Mouse (Mus musculus): Measurements from ENCODE around the gene 4833439L19Rik. TPM values are rescaled to one million over a fixed set of nuclear protein-coding genes. Genes with fewer than 3 reads are reported as not detected.
"Not testable (repeated sequence)": the region's sequence is repeated elsewhere in the genome, so short reads cannot be mapped to it uniquely, and the experiment has no call there.

Gene 4833439L19Rik
- 48.0 and 52.8 TPM in 2 replicates for total RNA-seq (2012; rRNA removed)

DNA sequence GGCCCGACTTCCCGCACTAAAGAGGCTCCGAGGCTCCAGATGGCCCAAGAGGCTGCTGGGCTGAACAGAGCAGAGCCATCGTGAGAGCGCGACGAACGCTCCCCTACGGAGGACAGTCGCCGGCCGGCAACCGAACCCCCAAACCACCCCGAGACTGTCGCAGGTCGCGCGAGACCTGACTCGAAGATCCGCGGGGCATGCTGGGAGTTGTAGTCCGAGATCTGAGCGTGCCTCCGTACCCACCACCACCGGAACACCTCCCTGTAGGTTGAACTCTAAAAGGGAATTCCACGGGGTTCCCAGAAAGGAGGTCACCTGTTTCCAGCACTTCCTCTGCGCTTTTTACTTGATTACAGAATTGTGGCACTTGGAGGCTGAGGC, at the start of gene 4833439L19Rik:
4833439L19Rik (minus strand) TSS at position 235 of the 381 bp plus-strand sequence.
- H3K4me3 ChIP-seq (ENCODE audit: insufficient read depth in 1 of 2, low read depth in 1 of 2, low read length in 2 of 2, poor library complexity in 1 of 2, severe bottlenecking in 1 of 2) = peak within 1 kb of the TSS; percentile 74 to 99
- DNase-seq (ENCODE audit: low read depth, low spot score) = peak; percentile 89
- in situ Hi-C loops (cut with MboI; ENCODE audit: low sequenced_read_pairs in 2 of 2, unreplicated experiment in 2 of 2) = no loop called here
- H3K4me1 ChIP-seq (ENCODE audit: control insufficient read depth in 2 of 2, insufficient read depth in 2 of 2, low read length in 2 of 2, poor library complexity in 1 of 2) = peaks cover 10 to 15% of the 10 kb centered on the region in 2 experiments; a peak in 3 of 4 replicates
- peak within 1 kb of the TSS; percentile 98 for H3K9ac ChIP-seq (ENCODE audit: insufficient read depth, low read depth, low read length, poor library complexity, severe bottlenecking)
- no peaks in the 10 kb centered on the region for H3K9me3 ChIP-seq (ENCODE audit: control insufficient read depth, insufficient read depth, low read depth, low read length)
- H3K36me3 ChIP-seq (ENCODE audit: control insufficient read depth, insufficient read depth, low read length, poor library complexity, severe bottlenecking) = peaks cover 14% of the 10 kb centered on the region
- TF ChIP-seq MAFK (IDR thresholded peaks at IDR 0.05; ENCODE audit: insufficient read depth, low read depth, low read length) (no peak), HCFC1 (IDR thresholded peaks at IDR 0.05; ENCODE audit: borderline replicate concordance, insufficient read depth, low read length) (peak; percentile 95), CHD2 (IDR thresholded peaks at IDR 0.05; ENCODE audit: low read depth, low read length) (peak; percentile 99), ZC3H11A (IDR thresholded peaks at IDR 0.05; ENCODE audit: borderline replicate concordance, low read depth, low read length) (no peak), ZNF384 (IDR thresholded peaks at IDR 0.05; ENCODE audit: low read depth, low read length) (no peak)
- H3K27ac ChIP-seq (ENCODE audit: insufficient read depth, low read depth, low read length, poor library complexity, severe bottlenecking) = peak within 1 kb of the TSS; percentile 97

GRCm38 (mm10) chr13:54613141-54613540, 47.9 kb upstream of the 4833439L19Rik start:
- H3K36me3 ChIP-seq (ENCODE audit: control insufficient read depth, insufficient read depth, low read length, poor library complexity, severe bottlenecking); DNase-seq (ENCODE audit: low read depth, low spot score); H3K27ac ChIP-seq (ENCODE audit: insufficient read depth, low read depth, low read length, poor library complexity, severe bottlenecking); H3K4me3 ChIP-seq (ENCODE audit: insufficient read depth in 1 of 2, low read depth in 1 of 2, low read length in 2 of 2, poor library complexity in 1 of 2, severe bottlenecking in 1 of 2); in situ Hi-C loops (cut with MboI; ENCODE audit: low sequenced_read_pairs in 2 of 2, unreplicated experiment in 2 of 2); H3K9me3 ChIP-seq (ENCODE audit: control insufficient read depth, insufficient read depth, low read depth, low read length); H3K9ac ChIP-seq (ENCODE audit: insufficient read depth, low read depth, low read length, poor library complexity, severe bottlenecking): not testable (repeated sequence)
- peaks cover 5 to 19% of the 10 kb centered on the region in 2 experiments; a peak in 3 of 4 replicates for H3K4me1 ChIP-seq (ENCODE audit: control insufficient read depth in 2 of 2, insufficient read depth in 2 of 2, low read length in 2 of 2, poor library complexity in 1 of 2)

DNA sequence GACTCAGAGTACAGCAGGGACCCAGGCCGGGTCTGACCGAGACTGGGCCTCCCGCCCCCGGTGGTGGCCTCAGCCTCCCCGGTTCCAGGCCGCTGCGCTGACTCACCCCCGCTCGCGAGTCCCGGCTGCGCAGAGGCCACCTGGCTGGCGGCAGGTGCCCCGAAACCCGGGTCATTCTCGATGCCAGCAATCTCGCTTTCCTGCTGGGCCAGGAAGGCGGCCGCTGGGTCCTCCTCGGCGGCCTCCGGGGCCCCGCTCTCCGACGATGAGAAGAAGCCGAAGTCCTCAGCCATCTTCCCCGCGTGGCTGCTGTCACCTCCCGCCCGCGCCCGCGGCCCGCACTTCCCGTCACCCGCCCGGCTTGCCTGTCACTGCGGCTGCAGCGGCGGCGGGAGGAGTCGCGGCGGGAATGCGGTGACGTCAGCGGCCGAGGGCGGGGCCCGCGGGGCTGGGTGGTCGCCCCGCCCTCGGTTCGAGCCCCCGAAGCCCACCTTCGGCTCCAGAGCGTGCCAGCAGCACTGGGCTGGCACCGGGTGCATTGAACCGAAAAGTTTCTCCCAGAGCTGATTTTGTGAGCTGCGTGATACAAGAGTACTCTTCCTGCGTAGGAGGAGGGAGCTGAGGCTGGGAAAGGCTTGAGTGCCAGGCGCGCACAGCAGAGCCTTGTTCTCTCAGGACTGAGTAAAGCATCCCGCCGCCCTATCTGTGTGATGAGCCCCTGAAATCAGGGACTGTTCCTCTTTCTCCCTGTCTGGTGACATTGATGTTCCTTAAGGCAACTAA, 45.9 kb upstream of the 4833439L19Rik start, which contains the start of gene Cltb:
Cltb (minus strand) TSS at position 373 of the 783 bp plus-strand sequence.
- Histone ChIP-seq H3K27ac (ENCODE audit: insufficient read depth, low read depth, low read length, poor library complexity, severe bottlenecking) (no peak within 1 kb of the TSS), H3K4me3 (ENCODE audit: insufficient read depth in 1 of 2, low read depth in 1 of 2, low read length in 2 of 2, poor library complexity in 1 of 2, severe bottlenecking in 1 of 2) (peak within 1 kb of the TSS; percentile 78 to 93)
- in situ Hi-C loops (cut with MboI; ENCODE audit: low sequenced_read_pairs in 2 of 2, unreplicated experiment in 2 of 2) = no loop called here

GRCm38 (mm10) chr13:54610613-54610971, 45.4 kb upstream of the 4833439L19Rik start:
- in situ Hi-C loops (cut with MboI; ENCODE audit: low sequenced_read_pairs in 2 of 2, unreplicated experiment in 2 of 2) = no loop called here
- H3K4me1 ChIP-seq (ENCODE audit: control insufficient read depth in 2 of 2, insufficient read depth in 2 of 2, low read length in 2 of 2, poor library complexity in 1 of 2) = peaks cover 8 to 30% of the 10 kb centered on the region in 2 experiments; a peak in 3 of 4 replicates
- DNase-seq (ENCODE audit: low read depth, low spot score) = no peak
- no peaks in the 10 kb centered on the region for H3K9me3 ChIP-seq (ENCODE audit: control insufficient read depth, insufficient read depth, low read depth, low read length)
- H3K9ac ChIP-seq (ENCODE audit: insufficient read depth, low read depth, low read length, poor library complexity, severe bottlenecking) = peak overlapping the region; percentile 68
- peak overlapping the region; percentile 78 to 93 for H3K4me3 ChIP-seq (ENCODE audit: insufficient read depth in 1 of 2, low read depth in 1 of 2, low read length in 2 of 2, poor library complexity in 1 of 2, severe bottlenecking in 1 of 2)
- no peak for TF ChIP-seq ZNF384 (IDR thresholded peaks at IDR 0.05; ENCODE audit: low read depth, low read length)
- TF ChIP-seq CHD2 (IDR thresholded peaks at IDR 0.05; ENCODE audit: low read depth, low read length) = no peak
- no peak for TF ChIP-seq HCFC1 (IDR thresholded peaks at IDR 0.05; ENCODE audit: borderline replicate concordance, insufficient read depth, low read length)
- no peak for TF ChIP-seq MAFK (IDR thresholded peaks at IDR 0.05; ENCODE audit: insufficient read depth, low read depth, low read length)
- no peak for TF ChIP-seq ZC3H11A (IDR thresholded peaks at IDR 0.05; ENCODE audit: borderline replicate concordance, low read depth, low read length)
- H3K27ac ChIP-seq (ENCODE audit: insufficient read depth, low read depth, low read length, poor library complexity, severe bottlenecking) = no peak overlapping the region
- no peaks in the 10 kb centered on the region for H3K36me3 ChIP-seq (ENCODE audit: control insufficient read depth, insufficient read depth, low read length, poor library complexity, severe bottlenecking)

More for the DNA sequence above, 45.9 kb upstream of the 4833439L19Rik start, which contains the start of gene Cltb:
- no peak for TF ChIP-seq CHD2 (IDR thresholded peaks at IDR 0.05; ENCODE audit: low read depth, low read length)
- no peak for TF ChIP-seq ZC3H11A (IDR thresholded peaks at IDR 0.05; ENCODE audit: borderline replicate concordance, low read depth, low read length)
- TF ChIP-seq MAFK (IDR thresholded peaks at IDR 0.05; ENCODE audit: insufficient read depth, low read depth, low read length) = no peak
- no peak for TF ChIP-seq ZNF384 (IDR thresholded peaks at IDR 0.05; ENCODE audit: low read depth, low read length)
- TF ChIP-seq HCFC1 (IDR thresholded peaks at IDR 0.05; ENCODE audit: borderline replicate concordance, insufficient read depth, low read length) = no peak
- peaks cover 8 to 27% of the 10 kb centered on the region in 2 experiments; a peak in 3 of 4 replicates for H3K4me1 ChIP-seq (ENCODE audit: control insufficient read depth in 2 of 2, insufficient read depth in 2 of 2, low read length in 2 of 2, poor library complexity in 1 of 2)
- peak within 1 kb of the TSS; percentile 68 for H3K9ac ChIP-seq (ENCODE audit: insufficient read depth, low read depth, low read length, poor library complexity, severe bottlenecking)
- no peaks in the 10 kb centered on the region for H3K36me3 ChIP-seq (ENCODE audit: control insufficient read depth, insufficient read depth, low read length, poor library complexity, severe bottlenecking)
- H3K9me3 ChIP-seq (ENCODE audit: control insufficient read depth, insufficient read depth, low read depth, low read length) = no peaks in the 10 kb centered on the region
- no peak for DNase-seq (ENCODE audit: low read depth, low spot score)
